Mouse (Mus musculus): ENCODE data around the gene Arid5b.

GRCm38 (mm10) chr10:68103078-68103855, 175.3 kb downstream of the Arid5b start:
- no peak for TF ChIP-seq CTCF (IDR thresholded peaks at IDR 0.05; ENCODE audit: low read depth)
- TF ChIP-seq EP300 (IDR thresholded peaks at IDR 0.05; ENCODE audit: low read depth), result no peak; the same call in 1 of the 2 replicates

Measured in liver, postnatal 0 days (tissue).